Mouse (Mus musculus): ENCODE measurements around the gene Fbxw4. TPM values are rescaled to one million over a fixed set of nuclear protein-coding genes. Genes with fewer than 3 reads are reported as not detected.

Gene Fbxw4
- polyA plus RNA-seq, 1 experiment: 15.5 TPM

DNA sequence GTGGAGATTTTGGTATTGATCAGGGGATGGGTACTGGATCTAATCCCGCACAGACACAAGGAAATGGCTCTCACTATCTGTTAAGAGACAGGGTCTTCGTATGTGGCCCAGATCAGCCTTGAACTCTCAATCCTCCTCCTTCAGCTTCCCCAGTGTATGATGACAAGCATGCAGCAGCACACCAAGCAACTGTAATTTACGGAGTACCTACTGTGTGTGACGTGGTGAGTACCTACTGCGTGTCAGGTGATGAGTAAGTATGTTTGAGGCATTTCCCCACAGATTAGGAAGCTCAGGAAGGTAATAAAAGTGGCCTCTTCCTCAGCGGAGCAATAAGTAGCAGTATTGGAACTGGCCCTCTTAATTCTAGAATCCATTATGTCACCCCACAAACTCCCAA lies 64.6 kb downstream of the Fbxw4 start:
- H3K27me3 ChIP-seq (ENCODE audit: control insufficient read depth, insufficient read depth, low read length, poor library complexity, severe bottlenecking): no peaks in the 10 kb centered on the region

DNA sequence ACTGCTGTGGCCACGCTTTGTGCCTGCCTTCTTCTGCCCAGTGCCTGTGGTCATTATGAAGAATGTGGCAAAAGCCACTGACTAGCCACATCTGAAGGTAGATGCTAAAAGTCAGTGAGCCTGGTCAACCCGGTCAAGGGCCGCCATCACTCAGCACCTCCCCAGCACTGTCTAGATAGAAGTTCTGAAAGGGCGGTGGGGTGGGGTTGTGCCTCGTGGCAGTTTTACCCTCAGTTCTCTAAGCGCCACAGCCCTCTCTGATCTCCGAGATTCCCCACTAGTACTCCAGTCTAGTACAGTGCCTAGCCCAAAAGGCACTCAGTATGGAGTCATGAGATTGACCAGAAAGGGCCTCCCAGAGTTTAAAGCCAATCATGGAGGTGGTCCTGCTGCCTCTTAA lies 66.0 kb downstream of the Fbxw4 start:
- Histone ChIP-seq H3K4me3 (ENCODE audit: low read depth, low read length) (no peak overlapping the region), H3K27me3 (ENCODE audit: control insufficient read depth, insufficient read depth, low read length, poor library complexity, severe bottlenecking) (no peaks in the 10 kb centered on the region), H3K9ac (ENCODE audit: low read depth, poor library complexity, severe bottlenecking) (no peak overlapping the region), H3K4me1 (ENCODE audit: control insufficient read depth, insufficient read depth, low read length) (no peaks in the 10 kb centered on the region), H3K9me3 (replicated peaks; ENCODE audit: control insufficient read depth, insufficient read depth, low read length, poor library complexity, severe bottlenecking) (no peaks in the 10 kb centered on the region), H3K27ac (ENCODE audit: insufficient read depth, low read length) (no peak overlapping the region), H3K36me3 (ENCODE audit: control insufficient read depth, insufficient read depth, low read length, poor library complexity, severe bottlenecking) (no peaks in the 10 kb centered on the region)
- no peak for TF ChIP-seq POLR2A (IDR thresholded peaks at IDR 0.05; ENCODE audit: insufficient read depth, low read length)
- no peak for TF ChIP-seq CTCF (IDR thresholded peaks at IDR 0.05; ENCODE audit: low read depth, low read length)
- no peak for TF ChIP-seq EP300 (IDR thresholded peaks at IDR 0.05; ENCODE audit: insufficient read depth, low read depth, low read length)

More for the DNA sequence above, 64.6 kb downstream of the Fbxw4 start:
- TF ChIP-seq CTCF (IDR thresholded peaks at IDR 0.05; ENCODE audit: low read depth, low read length): no peak
- Histone ChIP-seq H3K9me3 (replicated peaks; ENCODE audit: control insufficient read depth, insufficient read depth, low read length, poor library complexity, severe bottlenecking) (no peaks in the 10 kb centered on the region), H3K27ac (ENCODE audit: insufficient read depth, low read length) (no peak overlapping the region), H3K9ac (ENCODE audit: low read depth, poor library complexity, severe bottlenecking) (no peak overlapping the region), H3K4me1 (ENCODE audit: control insufficient read depth, insufficient read depth, low read length) (no peaks in the 10 kb centered on the region), H3K4me3 (ENCODE audit: low read depth, low read length) (no peak overlapping the region), H3K36me3 (ENCODE audit: control insufficient read depth, insufficient read depth, low read length, poor library complexity, severe bottlenecking) (no peaks in the 10 kb centered on the region)

DNA sequence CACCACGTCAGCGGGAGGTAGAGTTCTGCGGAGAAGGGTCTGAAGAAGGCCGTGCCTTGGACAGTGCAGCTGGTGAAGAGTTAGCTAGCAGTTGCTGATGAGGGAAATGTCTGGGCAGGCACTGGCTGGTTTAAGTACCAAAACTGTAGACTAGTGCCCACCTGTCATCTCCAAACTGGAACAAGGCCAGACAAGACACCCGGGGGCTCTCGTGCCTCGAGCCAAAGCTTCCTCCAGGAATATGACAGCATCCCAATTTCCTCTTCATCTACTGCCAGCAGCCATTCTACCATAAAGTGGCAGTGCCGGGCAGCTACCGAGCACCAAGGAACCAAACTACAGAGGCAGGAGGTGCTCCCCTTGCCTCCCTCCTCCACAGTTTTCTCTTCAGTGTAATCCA lies 67.2 kb downstream of the Fbxw4 start:
- Histone ChIP-seq H3K4me3 (ENCODE audit: low read depth, low read length) (no peak overlapping the region), H3K9me3 (replicated peaks; ENCODE audit: control insufficient read depth, insufficient read depth, low read length, poor library complexity, severe bottlenecking) (no peaks in the 10 kb centered on the region), H3K36me3 (ENCODE audit: control insufficient read depth, insufficient read depth, low read length, poor library complexity, severe bottlenecking) (no peaks in the 10 kb centered on the region), H3K27me3 (ENCODE audit: control insufficient read depth, insufficient read depth, low read length, poor library complexity, severe bottlenecking) (no peaks in the 10 kb centered on the region), H3K4me1 (ENCODE audit: control insufficient read depth, insufficient read depth, low read length) (no peaks in the 10 kb centered on the region), H3K9ac (ENCODE audit: low read depth, poor library complexity, severe bottlenecking) (no peak overlapping the region), H3K27ac (ENCODE audit: insufficient read depth, low read length) (no peak overlapping the region)
- no peak for TF ChIP-seq CTCF (IDR thresholded peaks at IDR 0.05; ENCODE audit: low read depth, low read length)
- no peak for TF ChIP-seq EP300 (IDR thresholded peaks at IDR 0.05; ENCODE audit: insufficient read depth, low read depth, low read length)
- no peak for TF ChIP-seq POLR2A (IDR thresholded peaks at IDR 0.05; ENCODE audit: insufficient read depth, low read length)

DNA sequence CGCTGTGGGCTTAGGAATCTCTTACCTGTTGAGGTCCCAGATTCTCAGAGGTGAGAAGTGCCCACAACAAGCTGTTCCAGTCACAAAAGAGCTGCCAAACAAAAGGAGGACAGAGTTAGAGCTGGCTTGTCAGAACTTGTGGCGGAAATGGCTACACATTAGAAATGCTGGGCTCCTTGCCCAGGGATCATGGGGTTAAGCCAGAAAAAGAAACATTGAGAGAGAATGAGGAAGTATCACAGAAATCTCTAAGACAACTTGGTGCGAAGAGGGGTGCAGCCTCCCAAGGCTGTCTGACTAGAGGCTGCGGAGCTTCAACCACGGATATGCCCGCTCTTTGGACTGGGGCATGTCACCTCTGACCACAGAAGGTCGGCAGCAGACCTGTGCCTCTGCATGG lies 68.4 kb downstream of the Fbxw4 start:
- Histone ChIP-seq H3K27ac (ENCODE audit: insufficient read depth, low read length) (no peak overlapping the region), H3K27me3 (ENCODE audit: control insufficient read depth, insufficient read depth, low read length, poor library complexity, severe bottlenecking) (no peaks in the 10 kb centered on the region)
- TF ChIP-seq EP300 (IDR thresholded peaks at IDR 0.05; ENCODE audit: insufficient read depth, low read depth, low read length) (no peak), POLR2A (IDR thresholded peaks at IDR 0.05; ENCODE audit: insufficient read depth, low read length) (no peak), CTCF (IDR thresholded peaks at IDR 0.05; ENCODE audit: low read depth, low read length) (no peak)

DNA sequence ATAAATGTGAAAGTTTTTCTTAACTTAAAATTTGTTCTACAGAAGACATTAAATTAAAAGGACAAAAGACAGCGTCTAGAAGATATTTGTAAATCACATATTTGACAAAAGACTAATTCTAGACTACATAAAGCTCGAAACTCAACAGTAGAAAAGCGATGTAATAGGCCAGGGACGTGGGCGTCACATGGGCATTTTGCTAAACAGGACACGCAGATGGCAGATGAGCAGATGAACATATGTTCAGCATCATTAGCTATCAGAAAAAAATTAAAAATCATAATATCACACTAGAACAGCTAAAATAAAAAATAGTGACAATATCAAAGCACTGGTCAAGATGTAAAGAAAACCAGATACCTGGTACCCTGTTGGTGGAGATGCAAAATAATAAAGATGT lies 70.4 kb downstream of the Fbxw4 start:
- no peaks in the 10 kb centered on the region for H3K4me1 ChIP-seq (ENCODE audit: control insufficient read depth, insufficient read depth, low read length)
- H3K9ac ChIP-seq (ENCODE audit: low read depth, poor library complexity, severe bottlenecking): no peak overlapping the region
- no peak overlapping the region for H3K27ac ChIP-seq (ENCODE audit: insufficient read depth, low read length)
- no peaks in the 10 kb centered on the region for H3K9me3 ChIP-seq (replicated peaks; ENCODE audit: control insufficient read depth, insufficient read depth, low read length, poor library complexity, severe bottlenecking)
- TF ChIP-seq CTCF (IDR thresholded peaks at IDR 0.05; ENCODE audit: low read depth, low read length) (no peak), POLR2A (IDR thresholded peaks at IDR 0.05; ENCODE audit: insufficient read depth, low read length) (no peak), EP300 (IDR thresholded peaks at IDR 0.05; ENCODE audit: insufficient read depth, low read depth, low read length) (no peak)
- H3K27me3 ChIP-seq (ENCODE audit: control insufficient read depth, insufficient read depth, low read length, poor library complexity, severe bottlenecking): no peaks in the 10 kb centered on the region
- no peaks in the 10 kb centered on the region for H3K36me3 ChIP-seq (ENCODE audit: control insufficient read depth, insufficient read depth, low read length, poor library complexity, severe bottlenecking)
- H3K4me3 ChIP-seq (ENCODE audit: low read depth, low read length): no peak overlapping the region

More for the DNA sequence above, 68.4 kb downstream of the Fbxw4 start:
- H3K4me1 ChIP-seq (ENCODE audit: control insufficient read depth, insufficient read depth, low read length): no peaks in the 10 kb centered on the region
- no peak overlapping the region for H3K4me3 ChIP-seq (ENCODE audit: low read depth, low read length)
- H3K9me3 ChIP-seq (replicated peaks; ENCODE audit: control insufficient read depth, insufficient read depth, low read length, poor library complexity, severe bottlenecking): no peaks in the 10 kb centered on the region
- no peak overlapping the region for H3K9ac ChIP-seq (ENCODE audit: low read depth, poor library complexity, severe bottlenecking)
- no peaks in the 10 kb centered on the region for H3K36me3 ChIP-seq (ENCODE audit: control insufficient read depth, insufficient read depth, low read length, poor library complexity, severe bottlenecking)

DNA sequence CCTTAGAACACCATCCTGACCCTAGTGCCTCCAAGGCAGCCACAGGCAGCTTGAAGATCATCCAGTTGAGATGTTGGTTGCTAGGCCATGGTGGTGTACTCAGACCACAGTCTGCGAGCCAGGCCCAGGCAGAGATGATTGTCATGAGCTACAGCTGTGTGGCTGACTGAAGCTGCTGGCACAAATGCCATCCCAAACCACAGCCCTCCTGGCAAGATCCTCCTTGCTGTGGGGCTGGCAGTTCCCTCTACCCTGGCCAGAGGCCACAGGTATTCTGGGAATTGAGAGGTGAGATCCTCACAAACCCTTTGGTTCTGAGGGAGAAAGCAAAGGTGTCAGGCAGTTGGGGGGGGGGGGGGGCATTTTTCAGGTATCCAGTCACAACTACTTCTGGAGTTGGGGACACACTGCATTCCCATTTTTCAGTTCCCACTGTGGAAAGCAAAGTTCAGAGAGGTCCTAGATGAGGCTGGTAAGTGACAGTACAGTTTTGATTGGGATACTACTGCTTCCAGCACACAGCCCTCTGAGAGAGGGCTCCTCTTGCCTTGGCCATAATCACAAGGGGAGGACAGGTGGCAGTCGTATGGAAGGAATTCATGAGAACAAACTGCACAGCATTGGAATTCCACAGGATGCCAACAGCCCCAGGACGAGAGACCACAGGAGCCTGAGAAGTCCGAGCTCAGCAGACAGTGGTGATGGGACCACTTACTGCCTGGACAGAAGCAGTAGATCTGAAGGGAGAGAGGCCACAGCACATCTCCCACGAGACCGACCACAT lies 72.4 kb downstream of the Fbxw4 start:
- Histone ChIP-seq H3K4me1 (ENCODE audit: control insufficient read depth, insufficient read depth, low read length) (no peaks in the 10 kb centered on the region), H3K9ac (ENCODE audit: low read depth, poor library complexity, severe bottlenecking) (no peak overlapping the region), H3K27me3 (ENCODE audit: control insufficient read depth, insufficient read depth, low read length, poor library complexity, severe bottlenecking) (no peaks in the 10 kb centered on the region), H3K27ac (ENCODE audit: insufficient read depth, low read length) (no peak overlapping the region), H3K36me3 (ENCODE audit: control insufficient read depth, insufficient read depth, low read length, poor library complexity, severe bottlenecking) (no peaks in the 10 kb centered on the region), H3K9me3 (replicated peaks; ENCODE audit: control insufficient read depth, insufficient read depth, low read length, poor library complexity, severe bottlenecking) (no peaks in the 10 kb centered on the region), H3K4me3 (ENCODE audit: low read depth, low read length) (no peak overlapping the region)
- no peak for TF ChIP-seq POLR2A (IDR thresholded peaks at IDR 0.05; ENCODE audit: insufficient read depth, low read length)
- TF ChIP-seq EP300 (IDR thresholded peaks at IDR 0.05; ENCODE audit: insufficient read depth, low read depth, low read length): no peak
- TF ChIP-seq CTCF (IDR thresholded peaks at IDR 0.05; ENCODE audit: low read depth, low read length): no peak
